Mouse (Mus musculus) lung, adult 18-20 months (tissue): ENCODE results near the gene Ndufa6.

Experiments
- DNase-seq, 2 experiments: peaks; one replicate each; pipeline ENCODE4 v3.0.0; 2022; ENCODE audit warnings: mixed read lengths in 2 of 2

The Ndufa6 gene

DNA sequence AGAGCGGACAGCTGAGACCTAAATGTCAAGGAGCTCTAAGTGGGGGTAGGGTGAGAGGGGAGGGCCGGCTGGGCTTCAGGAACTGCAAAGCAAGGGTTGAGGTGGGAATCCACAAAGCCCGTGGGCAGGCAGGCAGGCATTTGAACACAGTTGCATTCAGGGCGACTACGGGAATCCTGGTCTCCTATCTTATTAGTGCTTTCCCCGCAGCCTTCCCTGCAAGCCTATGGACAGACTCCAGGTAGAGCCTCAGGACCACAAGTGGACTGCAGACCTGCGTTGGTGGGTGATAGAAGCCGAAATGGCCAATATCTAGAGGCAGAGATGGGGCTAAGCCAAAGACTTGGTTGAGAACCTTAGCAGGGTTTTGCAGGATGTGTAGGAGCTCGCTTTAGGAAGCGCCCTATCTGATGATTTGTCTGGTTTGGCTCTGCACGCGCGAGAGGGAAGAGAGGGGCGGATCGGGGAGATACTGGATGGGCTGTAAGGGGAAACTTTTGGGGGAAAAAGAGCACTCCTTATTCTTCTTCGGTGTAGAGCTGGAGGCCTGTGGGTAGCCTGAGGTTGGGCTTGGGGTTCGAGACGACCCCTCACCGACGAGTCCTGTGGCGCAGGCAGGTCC is 13.6 kb downstream of the Ndufa6 start:
- no peak for DNase-seq

- no peak for DNase-seq
Measured at GRCm38 (mm10) chr15:82339634-82340254, 14.4 kb downstream of the Ndufa6 start.

- DNase-seq: no peak
Measured at GRCm38 (mm10) chr15:82339150-82339549, 15.0 kb downstream of the Ndufa6 start.

- DNase-seq: peak; percentile 97 to 98
Measured at GRCm38 (mm10) chr15:82338593-82339112, 15.5 kb downstream of the Ndufa6 start, which contains the start of the genes Naga, Pheta2 and Smdt1. Gene Naga, minus strand, starts transcription at chr15:82338925. Gene Pheta2, plus strand, starts transcription at chr15:82338942. Gene Smdt1, plus strand, starts transcription at chr15:82338959.

DNA sequence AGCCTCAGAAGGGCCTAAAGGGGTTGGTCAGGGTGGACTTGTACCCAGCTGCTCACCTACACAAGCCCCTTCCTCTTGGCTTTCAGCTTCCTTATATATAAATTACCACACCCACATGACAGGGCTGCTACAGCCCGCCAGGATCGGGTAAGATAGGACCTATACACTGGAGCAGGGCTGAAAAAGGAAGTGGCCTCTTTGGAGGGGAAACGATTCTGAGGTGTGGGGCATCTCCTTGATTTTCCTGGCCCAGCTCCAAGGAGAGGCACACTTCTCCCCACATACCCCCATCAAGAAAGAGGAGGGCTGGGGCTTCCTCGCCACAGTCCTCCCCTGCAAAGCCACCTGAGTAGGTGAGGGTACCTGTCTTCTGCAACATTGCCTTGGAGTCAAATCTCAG is 16.2 kb downstream of the Ndufa6 start:
- DNase-seq: no peak

GRCm38 (mm10) chr15:82336629-82337028 is 17.5 kb downstream of the Ndufa6 start:
- no peak for DNase-seq

- no peak for DNase-seq
Measured at GRCm38 (mm10) chr15:82335194-82335593, 18.9 kb downstream of the Ndufa6 start.

GRCm38 (mm10) chr15:82325382-82325781 is 28.7 kb downstream of the Ndufa6 start:
- no peak for DNase-seq

GRCm38 (mm10) chr15:82322195-82322594 is 31.9 kb downstream of the Ndufa6 start:
- DNase-seq: no peak

DNA sequence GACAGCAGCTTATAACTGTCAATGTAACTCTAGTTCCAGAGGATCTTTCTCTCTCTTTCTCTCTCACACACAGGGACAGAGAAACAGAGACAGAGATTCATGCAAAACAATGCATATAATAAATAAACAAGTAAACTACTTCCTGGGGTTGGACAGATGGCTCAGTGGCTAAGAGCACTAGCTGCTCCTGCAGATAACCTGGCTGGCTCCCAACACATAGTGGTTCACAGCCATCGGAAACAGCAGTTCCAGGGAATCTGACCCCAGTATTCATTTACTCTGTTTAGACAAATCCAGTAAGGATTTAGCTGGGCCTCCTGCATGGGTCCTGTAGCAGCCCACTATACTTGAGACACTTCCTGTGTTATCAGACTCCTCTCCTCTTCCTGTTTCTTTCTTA is 34.5 kb downstream of the Ndufa6 start:
- DNase-seq: no peak

DNA sequence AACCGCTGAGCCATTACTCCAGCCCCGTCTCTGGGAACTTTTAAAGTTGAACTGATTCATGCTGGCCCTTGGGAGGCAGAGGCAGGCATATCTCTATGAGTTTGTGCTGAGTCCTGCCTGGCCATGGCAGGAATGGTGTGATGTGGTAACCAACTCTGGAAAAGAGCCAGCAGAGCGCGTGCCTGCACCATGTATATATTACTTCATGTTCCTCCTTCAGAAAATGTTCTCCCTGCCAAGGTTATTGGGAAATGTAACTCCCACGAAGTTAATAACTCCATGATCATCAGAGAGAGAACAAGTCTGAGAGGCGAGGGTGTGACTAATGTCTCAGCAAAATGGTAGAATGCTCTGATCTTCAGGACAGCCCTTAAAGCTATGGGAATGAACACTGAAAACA is 36.3 kb downstream of the Ndufa6 start:
- DNase-seq: peak in 1 of 2 experiments; percentile 34

DNA sequence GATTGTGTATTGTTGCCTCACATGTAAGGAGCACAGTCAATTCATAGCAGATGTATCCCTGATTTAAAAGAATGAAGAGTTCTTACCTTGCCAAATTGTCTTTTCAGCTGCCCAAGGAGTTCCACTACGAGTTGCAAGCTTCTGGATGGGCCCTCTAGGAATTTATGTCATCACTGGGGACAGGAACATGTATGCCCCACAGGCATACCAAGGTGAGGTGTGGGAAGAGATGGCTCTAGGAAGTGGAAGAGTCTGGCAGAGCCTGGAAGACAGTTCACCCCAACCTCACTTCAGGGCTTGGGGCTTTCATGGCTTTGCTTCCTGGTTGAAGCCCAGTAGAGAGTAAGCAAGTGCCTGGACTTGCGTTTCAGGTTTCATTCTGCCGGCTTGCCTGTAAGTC is 45.7 kb downstream of the Ndufa6 start:
- DNase-seq: no peak

- DNase-seq: peak in 1 of 2 experiments; percentile 29
Measured at GRCm38 (mm10) chr15:82307107-82307506, 47.0 kb downstream of the Ndufa6 start.
